ENCODE assay signal across 8 mouse cellular contexts in the genomic region with DNA sequence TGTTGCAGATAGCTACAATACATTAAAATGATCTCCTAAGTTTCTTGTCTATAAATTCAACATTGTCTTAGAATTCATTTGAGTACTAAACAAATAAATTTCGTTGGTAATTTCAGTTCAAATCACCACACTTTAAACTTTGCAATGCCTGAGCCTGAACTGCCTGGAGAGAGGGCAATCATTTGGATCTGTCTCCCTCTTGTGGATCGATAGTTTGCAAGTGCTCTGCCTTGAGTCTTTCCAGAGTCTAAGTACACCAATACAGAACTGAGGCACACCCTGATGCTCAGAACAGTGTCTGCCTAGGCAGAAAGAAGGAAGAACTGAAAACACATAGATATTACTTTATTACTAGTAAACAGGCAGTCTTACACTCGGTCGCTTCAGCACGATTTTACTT.
DNase-seq lines count a peak whose midpoint lies in the region; ATAC-seq and TF ChIP-seq lines count a peak whose summit lies in the region.

No protein-coding gene starts in this region.

- no peaks in the 10 kb centered on the region for H3K79me2 ChIP-seq in liver, adult 2 months (ENCODE audit: control insufficient read depth, insufficient read depth, low read length)

- H3K36me3 ChIP-seq in liver, adult 2 months (ENCODE audit: control insufficient read depth, insufficient read depth, low read length) = no peaks in the 10 kb centered on the region
- H3K36me3 ChIP-seq in liver, embryonic 11.5 days (ENCODE audit: control insufficient read depth, insufficient read depth, low read length) = no peaks in the 10 kb centered on the region

- WGBS in liver, adult 2 months = 48% methylated on average over 5 of the region's 5 CpGs
- WGBS in liver, embryonic 11.5 days = 44% methylated on average over 5 of the region's 5 CpGs

- no peak overlapping the region for H3K27ac ChIP-seq in liver, adult 2 months (replicated peaks; ENCODE audit: insufficient read depth, low read depth, low read length)
- H3K27ac ChIP-seq in liver, embryonic 11.5 days (ENCODE audit: low read depth, low read length) = no peak overlapping the region

- no peak overlapping the region for H3K4me2 ChIP-seq in liver, embryonic 11.5 days

- ATAC-seq in liver, embryonic 11.5 days (replicated peaks; ENCODE audit: low FRiP score) = no peak

- peak; percentile 48 for TF ChIP-seq CTCF in liver, adult 2 months (IDR thresholded peaks at IDR 0.05; ENCODE audit: low read depth, low read length)

- no peaks in the 10 kb centered on the region for H3K4me1 ChIP-seq in liver, adult 2 months (ENCODE audit: control insufficient read depth, insufficient read depth, low read length)
- H3K4me1 ChIP-seq in liver, embryonic 11.5 days (replicated peaks; ENCODE audit: control insufficient read depth, insufficient read depth, low read length) = no peaks in the 10 kb centered on the region

- H3K9ac ChIP-seq in liver, adult 2 months (ENCODE audit: low read depth, low read length) = no peak overlapping the region
- no peak overlapping the region for H3K9ac ChIP-seq in liver, embryonic 11.5 days (ENCODE audit: low read depth, low read length)

- no peaks in the 10 kb centered on the region for H3K27me3 ChIP-seq in liver, adult 2 months (ENCODE audit: control insufficient read depth, insufficient read depth, low read length)
- H3K27me3 ChIP-seq in liver, embryonic 11.5 days (replicated peaks; ENCODE audit: control insufficient read depth, insufficient read depth, low read length) = no peaks in the 10 kb centered on the region

- H3K4me3 ChIP-seq in liver, adult 2 months (ENCODE audit: insufficient read depth, low read depth, low read length) = no peak overlapping the region
- no peak overlapping the region for H3K4me3 ChIP-seq in liver, embryonic 11.5 days (ENCODE audit: low read depth, low read length)

- peak; percentile 26 for DNase-seq in adrenal gland, postnatal 10 days
- DNase-seq in adrenal gland, postnatal 4 days (ENCODE audit: low spot score in 2 of 2) = no peak
- DNase-seq in liver, adult 2 months (ENCODE audit: extremely low read depth, low read depth, low spot score) = peak; percentile 32
- DNase-seq in liver, embryonic 11.5 days (ENCODE audit: low spot score) = no peak
- peak; percentile 74 for DNase-seq in embryo, embryonic 11 days
- peak; percentile 17 to 22 for DNase-seq in kidney, postnatal 4 days
- peak; percentile 65 for DNase-seq in retina, embryonic 14.5 days (ENCODE audit: low spot score)
- no peak for DNase-seq in heart, postnatal 36 days

- intact Hi-C loops in heart, postnatal 36 days (cut with DNase I) = no loop called here

- no peak for TF ChIP-seq POLR2A in liver, adult 2 months (IDR thresholded peaks at IDR 0.05; ENCODE audit: extremely low read depth, insufficient read depth, low read length)

- no peaks in the 10 kb centered on the region for H3K9me3 ChIP-seq in liver, embryonic 11.5 days (ENCODE audit: control insufficient read depth, low read length)

Comparison
In these comparisons a context has a peak if more than half of its experiments do, and no peak if none do; other contexts are left out.
1. DNase-seq: peak in adrenal gland, postnatal 10 days (single experiment), liver, adult 2 months (single experiment), embryo, embryonic 11 days (single experiment), kidney, postnatal 4 days (2 of 2) and retina, embryonic 14.5 days (single experiment); none in adrenal gland, postnatal 4 days (0 of 2), liver, embryonic 11.5 days (single experiment) and heart, postnatal 36 days (0 of 2).